Mouse (Mus musculus): ENCODE measurements at regions not wholly inside any gene's neighbourhood (a gene's known extent, or its start where the extent isn't known, plus 50 kb on each side); places are given as distances from the start of the nearest gene placed in this dataset.
"Not testable (repeated sequence)": the region's sequence is repeated elsewhere in the genome, so short reads cannot be mapped to it uniquely, and the experiment has no call there.

- WGBS = 44% methylated on average over 14 of the region's 14 CpGs
- H3K4me1 ChIP-seq = no peaks in the 10 kb centered on the region
- H3K4me2 ChIP-seq = no peak overlapping the region
- no peak overlapping the region for H3K27ac ChIP-seq
- no peak for ATAC-seq (ENCODE audit: insufficient number of reproducible peaks, insufficient read depth, low FRiP score, low TSS enrichment, low read depth)
- no peaks in the 10 kb centered on the region for H3K27me3 ChIP-seq
- no peaks in the 10 kb centered on the region for H3K9me3 ChIP-seq
- H3K36me3 ChIP-seq = no peaks in the 10 kb centered on the region
- H3K4me3 ChIP-seq = no peak overlapping the region
- no peak overlapping the region for H3K9ac ChIP-seq
Observed at GRCm38 (mm10) chr4:22133547-22134495, 202.7 kb downstream of the Faxc start.

GRCm38 (mm10) chr4:22140122-22140521 lies 209.0 kb downstream of the Faxc start:
- Histone ChIP-seq H3K4me1 (no peaks in the 10 kb centered on the region), H3K36me3 (no peaks in the 10 kb centered on the region)
- WGBS = 74% methylated on average over 3 of the region's 3 CpGs

GRCm38 (mm10) chr4:22143546-22143945 lies 212.4 kb downstream of the Faxc start:
- WGBS = 98% methylated on average over 1 of the region's 1 CpGs
- ATAC-seq (ENCODE audit: insufficient number of reproducible peaks, insufficient read depth, low FRiP score, low TSS enrichment, low read depth) = no peak
- no peak overlapping the region for H3K27ac ChIP-seq

More at GRCm38 (mm10) chr4:22140122-22140521, 209.0 kb downstream of the Faxc start:
- no peak overlapping the region for H3K4me2 ChIP-seq
- no peaks in the 10 kb centered on the region for H3K9me3 ChIP-seq
- no peak overlapping the region for H3K27ac ChIP-seq
- ATAC-seq (ENCODE audit: insufficient number of reproducible peaks, insufficient read depth, low FRiP score, low TSS enrichment, low read depth) = no peak
- no peak overlapping the region for H3K9ac ChIP-seq
- H3K4me3 ChIP-seq = no peak overlapping the region
- H3K27me3 ChIP-seq = no peaks in the 10 kb centered on the region

DNA sequence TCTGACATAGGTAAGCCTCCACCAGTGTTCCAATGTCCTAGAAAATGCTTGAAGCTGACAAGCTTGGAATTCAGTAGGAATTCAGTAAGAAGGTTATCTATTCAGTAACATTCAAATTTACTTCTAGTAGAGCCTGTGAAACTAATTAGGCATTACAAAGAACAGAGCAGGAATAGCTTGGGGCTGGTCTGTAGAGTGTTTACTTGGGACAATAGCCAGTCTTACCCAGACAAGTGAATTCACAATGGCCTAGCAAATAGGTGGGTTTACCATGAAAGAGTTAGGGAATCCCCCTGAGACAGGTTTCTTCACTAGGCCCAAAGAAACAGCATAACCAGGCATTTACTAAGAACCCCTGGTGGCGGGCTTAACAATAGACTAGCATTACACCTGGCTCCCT lies 212.5 kb upstream of the Fbxl4 start:
- not testable (repeated sequence) for ATAC-seq (ENCODE audit: insufficient number of reproducible peaks, insufficient read depth, low FRiP score, low TSS enrichment, low read depth)

More at GRCm38 (mm10) chr4:22143546-22143945, 212.4 kb downstream of the Faxc start:
- Histone ChIP-seq H3K4me3 (no peak overlapping the region), H3K4me2 (no peak overlapping the region), H3K27me3 (no peaks in the 10 kb centered on the region), H3K36me3 (no peaks in the 10 kb centered on the region), H3K9ac (no peak overlapping the region), H3K9me3 (no peaks in the 10 kb centered on the region), H3K4me1 (no peaks in the 10 kb centered on the region)

DNA sequence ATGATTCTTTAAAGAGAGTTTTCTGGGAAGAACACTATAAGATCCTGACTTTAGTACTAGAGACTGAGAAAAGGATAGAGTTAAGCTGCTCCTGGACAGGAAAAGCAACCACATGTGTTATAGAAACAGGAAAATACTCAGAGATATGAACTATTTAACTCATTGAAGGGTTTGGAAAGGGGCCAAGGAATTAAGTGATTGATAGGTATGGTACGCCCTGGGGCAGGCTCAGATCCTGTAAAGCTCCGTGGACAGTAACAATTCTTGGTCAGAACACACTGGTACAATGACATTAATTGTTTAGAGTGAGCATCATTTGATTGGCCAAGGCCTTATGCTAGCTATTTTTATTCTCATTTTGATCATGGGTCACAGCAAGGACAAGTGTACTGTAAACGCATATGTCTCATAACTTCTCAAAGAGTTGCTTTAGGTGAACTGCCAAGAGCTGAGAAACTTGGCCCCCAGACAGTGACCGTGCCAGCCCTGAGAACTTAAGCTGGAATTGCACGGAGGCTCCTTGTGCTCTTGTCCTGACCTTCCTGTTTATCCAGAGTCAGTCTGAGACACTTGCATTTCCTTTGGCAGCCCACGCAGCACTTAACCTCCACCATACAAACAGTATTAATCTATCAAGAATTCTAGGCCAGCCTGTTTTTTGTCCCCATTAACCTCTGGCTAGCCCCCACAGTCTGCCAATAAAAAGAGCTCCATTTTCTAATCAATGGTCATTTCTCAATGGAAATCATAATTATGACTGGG lies 210.5 kb upstream of the Fbxl4 start:
- Histone ChIP-seq H3K4me3 (no peak overlapping the region), H3K4me1 (no peaks in the 10 kb centered on the region), H3K27ac (no peak overlapping the region), H3K36me3 (no peaks in the 10 kb centered on the region), H3K27me3 (peaks cover 1% of the 10 kb centered on the region; the same call in 1 of the 2 replicates), H3K9ac (no peak overlapping the region), H3K4me2 (no peak overlapping the region), H3K9me3 (no peaks in the 10 kb centered on the region)
- no peak for ATAC-seq (ENCODE audit: insufficient number of reproducible peaks, insufficient read depth, low FRiP score, low TSS enrichment, low read depth)
- 36% methylated on average over 6 of the region's 6 CpGs for WGBS

More for the DNA sequence above, 212.5 kb upstream of the Fbxl4 start:
- not testable (repeated sequence) for H3K4me1 ChIP-seq, H3K9ac ChIP-seq, H3K4me2 ChIP-seq, H3K36me3 ChIP-seq, H3K9me3 ChIP-seq, H3K27me3 ChIP-seq, H3K4me3 ChIP-seq, H3K27ac ChIP-seq
- WGBS = 70% methylated on average over 1 of the region's 1 CpGs

GRCm38 (mm10) chr4:22151899-22152493 lies 205.3 kb upstream of the Fbxl4 start:
- H3K27me3 ChIP-seq = peaks cover 9% of the 10 kb centered on the region; the same call in 1 of the 2 replicates
- no peak overlapping the region for H3K4me3 ChIP-seq
- H3K27ac ChIP-seq = no peak overlapping the region
- no peaks in the 10 kb centered on the region for H3K4me1 ChIP-seq
- no peak overlapping the region for H3K4me2 ChIP-seq
- no peak for ATAC-seq (ENCODE audit: insufficient number of reproducible peaks, insufficient read depth, low FRiP score, low TSS enrichment, low read depth)
- H3K9ac ChIP-seq = no peak overlapping the region
- no peaks in the 10 kb centered on the region for H3K9me3 ChIP-seq
- 22% methylated on average over 10 of the region's 10 CpGs for WGBS
- no peaks in the 10 kb centered on the region for H3K36me3 ChIP-seq

DNA sequence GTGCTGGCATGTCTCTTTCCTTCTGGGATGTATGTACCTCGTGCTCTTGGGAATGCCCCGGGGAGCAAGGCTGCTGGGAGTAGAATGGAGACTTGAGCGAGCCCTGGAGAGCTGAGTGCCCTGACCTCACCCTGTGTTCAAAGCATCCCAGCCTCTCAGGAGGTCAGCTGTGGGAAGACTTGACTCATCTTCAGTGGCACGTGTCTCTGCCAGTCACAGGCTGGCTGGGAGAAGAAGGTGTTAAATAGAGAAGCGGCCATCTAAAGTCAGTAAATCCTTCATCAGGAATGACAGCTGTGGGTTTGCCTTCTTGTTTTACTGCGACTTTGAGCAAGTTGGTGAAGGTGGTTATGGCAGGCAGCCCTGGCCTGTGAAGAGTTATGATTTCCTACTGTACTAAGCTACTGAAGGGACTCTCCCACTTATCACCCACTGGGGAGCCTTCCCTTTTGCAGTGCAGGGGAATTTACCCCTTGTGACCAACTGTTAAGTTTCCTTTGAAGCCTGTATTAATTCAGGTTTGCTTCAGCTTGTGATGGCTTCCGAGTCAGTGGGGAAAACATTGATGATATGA lies 204.3 kb upstream of the Fbxl4 start:
- Histone ChIP-seq H3K4me2 (no peak overlapping the region), H3K27me3 (peaks cover 9% of the 10 kb centered on the region; the same call in 1 of the 2 replicates), H3K4me3 (no peak overlapping the region), H3K27ac (no peak overlapping the region), H3K9me3 (no peaks in the 10 kb centered on the region), H3K4me1 (no peaks in the 10 kb centered on the region), H3K9ac (no peak overlapping the region), H3K36me3 (no peaks in the 10 kb centered on the region)
- ATAC-seq (ENCODE audit: insufficient number of reproducible peaks, insufficient read depth, low FRiP score, low TSS enrichment, low read depth) = no peak
- WGBS = 41% methylated on average over 7 of the region's 7 CpGs

DNA sequence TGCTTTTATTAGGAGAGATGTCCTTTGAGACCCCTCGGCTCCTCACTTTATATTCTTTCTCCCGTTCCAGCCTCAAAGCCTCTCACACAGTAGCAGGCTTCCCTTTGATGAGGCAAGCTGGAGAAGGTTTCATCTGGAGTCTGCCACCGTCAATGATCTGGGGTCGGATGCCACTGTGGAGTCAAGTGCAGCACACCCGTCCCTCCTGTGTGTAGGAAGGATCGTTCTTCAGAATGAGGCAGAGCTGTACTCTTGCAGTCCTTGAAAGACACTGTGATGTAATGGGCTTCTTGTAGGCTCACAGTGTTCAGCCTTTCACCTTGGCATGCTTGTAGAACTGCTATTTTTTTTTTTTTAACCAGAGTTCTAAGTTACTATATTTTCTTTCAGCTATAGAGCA lies 203.7 kb upstream of the Fbxl4 start:
- ATAC-seq (ENCODE audit: insufficient number of reproducible peaks, insufficient read depth, low FRiP score, low TSS enrichment, low read depth) = no peak
- Histone ChIP-seq H3K4me3 (no peak overlapping the region), H3K4me2 (no peak overlapping the region), H3K27ac (no peak overlapping the region), H3K9me3 (no peaks in the 10 kb centered on the region), H3K4me1 (no peaks in the 10 kb centered on the region), H3K9ac (no peak overlapping the region), H3K36me3 (no peaks in the 10 kb centered on the region), H3K27me3 (peaks cover 9% of the 10 kb centered on the region; the same call in 1 of the 2 replicates)
- WGBS = 73% methylated on average over 6 of the region's 6 CpGs

DNA sequence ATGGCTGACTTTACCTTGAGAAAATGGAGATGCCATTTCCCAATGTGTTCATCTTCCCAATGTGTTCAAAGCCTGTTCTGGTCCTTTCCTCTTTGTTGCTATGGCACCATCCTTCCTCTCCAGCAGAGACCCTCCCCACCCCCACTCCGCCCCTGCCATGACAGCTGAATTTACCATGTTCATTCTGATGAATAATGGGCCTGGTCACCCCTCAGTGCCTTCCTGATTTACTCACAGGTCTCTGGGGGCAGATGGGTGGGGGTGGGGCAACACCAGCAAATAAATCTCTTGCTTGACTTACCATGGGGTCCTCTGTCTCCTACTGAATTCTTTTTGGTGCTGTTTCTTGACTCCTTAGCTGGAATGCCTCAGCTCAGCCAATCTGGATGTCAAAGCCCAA lies 170.9 kb upstream of the Fbxl4 start:
- WGBS = 79% methylated on average over 1 of the region's 1 CpGs
- no peak overlapping the region for H3K9ac ChIP-seq
- no peak overlapping the region for H3K27ac ChIP-seq
- H3K4me3 ChIP-seq = no peak overlapping the region
- no peak for ATAC-seq (ENCODE audit: insufficient number of reproducible peaks, insufficient read depth, low FRiP score, low TSS enrichment, low read depth)
- no peaks in the 10 kb centered on the region for H3K36me3 ChIP-seq
- no peaks in the 10 kb centered on the region for H3K27me3 ChIP-seq
- no peaks in the 10 kb centered on the region for H3K9me3 ChIP-seq
- no peak overlapping the region for H3K4me2 ChIP-seq
- no peaks in the 10 kb centered on the region for H3K4me1 ChIP-seq

- no peak for ATAC-seq (ENCODE audit: insufficient number of reproducible peaks, insufficient read depth, low FRiP score, low TSS enrichment, low read depth)
- no peak overlapping the region for H3K4me2 ChIP-seq
- H3K9ac ChIP-seq = no peak overlapping the region
- no peaks in the 10 kb centered on the region for H3K4me1 ChIP-seq
- H3K27ac ChIP-seq = no peak overlapping the region
- no peaks in the 10 kb centered on the region for H3K9me3 ChIP-seq
- whole genome bisulfite sequencing = 86% methylated on average over 13 of the region's 13 CpGs
- H3K36me3 ChIP-seq = no peaks in the 10 kb centered on the region
- H3K27me3 ChIP-seq = no peaks in the 10 kb centered on the region
- no peak overlapping the region for H3K4me3 ChIP-seq
Observed at GRCm38 (mm10) chr4:22188141-22189006, 169.0 kb upstream of the Fbxl4 start.
